Mouse (Mus musculus): Measurements from ENCODE around the gene B3galt6. TPM values are rescaled to one million over a fixed set of nuclear protein-coding genes. Genes with fewer than 3 reads are reported as not detected.

Gene B3galt6
- total RNA-seq, 2 experiments from 2014 or later = 3.4 to 3.7 TPM

Other genes with a start within 250 kb of the B3galt6 start
- gene Atad3a, start 231.6 kb downstream of the B3galt6 start, total RNA-seq (2021) = 10 to 100 TPM; 67.1 to 73.1 TPM
- 10 to 100 TPM; 14.0 to 15.8 TPM for gene Vwa1, start 218.0 kb downstream of the B3galt6 start, total RNA-seq (2021)
- gene Tmem88b, start 206.8 kb downstream of the B3galt6 start, total RNA-seq (2021) = 1 to 10 TPM; 2.0 to 2.3 TPM
- gene Ankrd65, start 202.2 kb downstream of the B3galt6 start, total RNA-seq (2021) = not detected
- 10 to 100 TPM; 77.2 to 83.5 TPM for gene Mrpl20, start 189.8 kb downstream of the B3galt6 start, total RNA-seq (2021)
- gene Ccnl2, start 180.2 kb downstream of the B3galt6 start, total RNA-seq (2021) = 10 to 100 TPM; 49.9 to 50.6 TPM
- 10 to 100 TPM; 84.8 to 91.3 TPM for gene Aurkaip1, start 161.4 kb downstream of the B3galt6 start, total RNA-seq (2021)
- 10 to 100 TPM; 66.0 to 66.1 TPM for gene Mxra8, start 153.0 kb downstream of the B3galt6 start, total RNA-seq (2021)
- 10 to 100 TPM; 35.3 to 36.0 TPM for gene Dvl1, start 145.2 kb downstream of the B3galt6 start, total RNA-seq (2021)
- under 1 TPM; 0.20 to 0.34 TPM for gene Tas1r3, start 129.3 kb downstream of the B3galt6 start, total RNA-seq (2021)
- 10 to 100 TPM in 1 of 2 experiments, 1 to 10 TPM in 1; 7.9 to 10.6 TPM for gene Cptp, start 123.2 kb downstream of the B3galt6 start, total RNA-seq (2021)
- gene Ints11, start 123.1 kb downstream of the B3galt6 start, total RNA-seq (2021) = 10 to 100 TPM; 16.6 to 20.9 TPM
- gene Pusl1, start 100.9 kb downstream of the B3galt6 start, total RNA-seq (2021) = 10 to 100 TPM; 18.1 to 19.1 TPM
- 10 to 100 TPM; 20.3 to 21.7 TPM for gene Acap3, start 100.8 kb downstream of the B3galt6 start, total RNA-seq (2021)
- 10 to 100 TPM; 62.4 to 66.9 TPM for gene Ube2j2, start 48.8 kb downstream of the B3galt6 start, total RNA-seq (2021)
- gene C1qtnf12, start 30.3 kb downstream of the B3galt6 start, total RNA-seq (2021) = 10 to 100 TPM; 17.8 to 24.8 TPM
- gene Sdf4, start 223 bp upstream of the B3galt6 start, total RNA-seq (2021) = 100 to 1,000 TPM; 105 to 108 TPM
- gene Tnfrsf4, start 21.2 kb upstream of the B3galt6 start, total RNA-seq (2021) = under 1 TPM; 0.62 to 0.93 TPM
- gene Tnfrsf18, start 33.5 kb upstream of the B3galt6 start, total RNA-seq (2021) = under 1 TPM in 1 of 2 experiments, not detected in 1; 0.29 TPM
- gene Ttll10, start 66.8 kb upstream of the B3galt6 start, total RNA-seq (2021) = not detected
- gene 9430015G10Rik, start 117.3 kb upstream of the B3galt6 start, total RNA-seq (2021) = 1 to 10 TPM; 5.6 to 6.1 TPM
- not detected for gene Rnf223, start 137.9 kb upstream of the B3galt6 start, total RNA-seq (2021)
- 100 to 1,000 TPM in 1 of 2 experiments, 10 to 100 TPM in 1; 92.1 to 104 TPM for gene Agrn, start 204.8 kb upstream of the B3galt6 start, total RNA-seq (2021)
- gene Isg15, start 208.2 kb upstream of the B3galt6 start, total RNA-seq (2021) = 1 to 10 TPM; 1.3 TPM
- 1 to 10 TPM; 6.1 to 8.2 TPM for gene AW011738, start 210.7 kb upstream of the B3galt6 start, total RNA-seq (2021)
- 100 to 1,000 TPM; 138 to 156 TPM for gene Perm1, start 223.2 kb upstream of the B3galt6 start, total RNA-seq (2021)
- 1 to 10 TPM; 8.5 to 9.2 TPM for gene Plekhn1, start 242.2 kb upstream of the B3galt6 start, total RNA-seq (2021)
- gene Noc2l, start 243.4 kb upstream of the B3galt6 start, total RNA-seq (2021) = 10 to 100 TPM; 22.7 to 23.2 TPM

All from heart, postnatal 10 days (tissue).